11 mouse cellular contexts compared by ENCODE assay signal in genomic region chr10:70655828-70656227, GRCm38 (mm10). TPM values are rescaled to one million over a fixed set of nuclear protein-coding genes. Genes with fewer than 3 reads are reported as not detected.
A peak's percentile ranks its signal among the peaks of the same experiment; 100 is the strongest.
DNase-seq lines count a peak whose midpoint lies in the region; ATAC-seq and TF ChIP-seq lines count a peak whose summit lies in the region.
"Had no signal": no experiment of that assay in that cellular context is flagged by ENCODE, and none has a peak within 500 bp of the region (broad histone marks: within the 10 kb centered on the region; RNA-seq: fewer than 3 reads in every experiment).

Gene Phyhipl, minus strand, starts transcription at chr10:70655965.

- 24% methylated on average over 7 of the region's 7 CpGs for WGBS in forebrain, postnatal 0 days
- 67% methylated on average over 7 of the region's 7 CpGs for WGBS in midbrain, embryonic 12.5 days

- no peaks in the 10 kb centered on the region for H3K36me3 ChIP-seq in forebrain, postnatal 0 days (ENCODE audit: insufficient read depth)
- no peaks in the 10 kb centered on the region for H3K36me3 ChIP-seq in midbrain, embryonic 12.5 days
- H3K36me3 ChIP-seq: heart, embryonic 10.5 days; limb, embryonic 12.5 days had no signal

- H3K4me3 ChIP-seq in forebrain, postnatal 0 days (ENCODE audit: low read depth, low read length): no peak within 1 kb of the TSS
- H3K4me3 ChIP-seq in midbrain, embryonic 12.5 days: no peak within 1 kb of the TSS
- H3K4me3 ChIP-seq: heart, embryonic 10.5 days; limb, embryonic 12.5 days had no signal

- no peak for TF ChIP-seq CTCF in forebrain, postnatal 0 days (IDR thresholded peaks at IDR 0.05; ENCODE audit: low read depth)

- intact Hi-C loops in heart, postnatal 36 days (cut with DNase I): no loop called here

- H3K4me2 ChIP-seq in forebrain, postnatal 0 days (ENCODE audit: low read depth): no peak within 1 kb of the TSS
- H3K4me2 ChIP-seq in midbrain, embryonic 12.5 days (replicated peaks): no peak within 1 kb of the TSS
- H3K4me2 ChIP-seq: limb, embryonic 12.5 days had no signal

- DNase-seq in embryo, embryonic 10.5 days (ENCODE audit: low spot score): peak; percentile 19
- no peak for DNase-seq in embryo, embryonic 9.5 days (ENCODE audit: extremely low spot score)
- DNase-seq in forebrain, postnatal 0 days: no peak
- peak; percentile 48 for DNase-seq in kidney, postnatal 10 days
- no peak for DNase-seq in heart, postnatal 36 days
- DNase-seq in cerebellum, adult 8-10 months: no peak
- no peak for DNase-seq in c-Kit-positive CD71-positive TER-119-positive erythroid progenitor cells, embryonic 14.5 days (ENCODE audit: low spot score)
- DNase-seq: spleen, adult 18-20 months had no signal

- no peaks in the 10 kb centered on the region for H3K27me3 ChIP-seq in forebrain, postnatal 0 days (ENCODE audit: insufficient read depth, low read length)
- peaks cover 9% of the 10 kb centered on the region for H3K27me3 ChIP-seq in midbrain, embryonic 12.5 days
- H3K27me3 ChIP-seq: limb, embryonic 12.5 days had no signal

- H3K4me1 ChIP-seq in forebrain, postnatal 0 days (ENCODE audit: insufficient read depth): no peaks in the 10 kb centered on the region
- peaks cover 14% of the 10 kb centered on the region for H3K4me1 ChIP-seq in midbrain, embryonic 12.5 days
- H3K4me1 ChIP-seq: heart, embryonic 10.5 days had no signal

- ATAC-seq in forebrain, postnatal 0 days: no peak
- no peak for ATAC-seq in midbrain, embryonic 12.5 days (ENCODE audit: low FRiP score, low read depth)

- no peak within 1 kb of the TSS for H3K9ac ChIP-seq in forebrain, postnatal 0 days
- H3K9ac ChIP-seq in midbrain, embryonic 12.5 days (replicated peaks): no peak within 1 kb of the TSS
- H3K9ac ChIP-seq: limb, embryonic 12.5 days had no signal

- H3K27ac ChIP-seq in forebrain, postnatal 0 days (ENCODE audit: low read depth, low read length): no peak within 1 kb of the TSS
- H3K27ac ChIP-seq in midbrain, embryonic 12.5 days (replicated peaks): no peak within 1 kb of the TSS
- H3K27ac ChIP-seq: heart, embryonic 10.5 days; limb, embryonic 12.5 days had no signal

- H3K9me3 ChIP-seq in forebrain, postnatal 0 days (ENCODE audit: low read length): no peaks in the 10 kb centered on the region
- no peaks in the 10 kb centered on the region for H3K9me3 ChIP-seq in midbrain, embryonic 12.5 days
- H3K9me3 ChIP-seq: heart, embryonic 10.5 days; limb, embryonic 12.5 days had no signal

RNA-seq across cellular contexts. Expression of gene Phyhipl, which starts in this region (rescaled TPM):
- total RNA-seq in forebrain, postnatal 0 days (2014; rRNA removed): 23.5 and 35.4 TPM in 2 replicates
- 152 and 229 TPM in 2 replicates for polyA plus RNA-seq in forebrain, postnatal 0 days (2015; fragmentation: Nextera tagmentation; extraction: Ambion mirVana)
- 64.7 and 68.0 TPM in 2 replicates for polyA plus RNA-seq in midbrain, embryonic 12.5 days (2016; fragmentation: Nextera tagmentation; extraction: Ambion mirVana)
- not detected for total RNA-seq in heart, postnatal 36 days (2021)

Comparison
In these comparisons a context has a peak if more than half of its experiments do, and no peak if none do; other contexts are left out.
1. RNA of gene Phyhipl (total RNA-seq): 23.5 to 35.4 TPM in forebrain, postnatal 0 days; not detected in heart, postnatal 36 days; every median in the first group is over 10 times any median in the second.
2. DNase-seq: peak in embryo, embryonic 10.5 days (single experiment) and kidney, postnatal 10 days (single experiment); none in embryo, embryonic 9.5 days (single experiment), forebrain, postnatal 0 days (single experiment), heart, postnatal 36 days (0 of 2), cerebellum, adult 8-10 months (single experiment) and c-Kit-positive CD71-positive TER-119-positive erythroid progenitor cells, embryonic 14.5 days (single experiment).